Comparison of ENCODE assay signal across 14 mouse cellular contexts in the genomic region with DNA sequence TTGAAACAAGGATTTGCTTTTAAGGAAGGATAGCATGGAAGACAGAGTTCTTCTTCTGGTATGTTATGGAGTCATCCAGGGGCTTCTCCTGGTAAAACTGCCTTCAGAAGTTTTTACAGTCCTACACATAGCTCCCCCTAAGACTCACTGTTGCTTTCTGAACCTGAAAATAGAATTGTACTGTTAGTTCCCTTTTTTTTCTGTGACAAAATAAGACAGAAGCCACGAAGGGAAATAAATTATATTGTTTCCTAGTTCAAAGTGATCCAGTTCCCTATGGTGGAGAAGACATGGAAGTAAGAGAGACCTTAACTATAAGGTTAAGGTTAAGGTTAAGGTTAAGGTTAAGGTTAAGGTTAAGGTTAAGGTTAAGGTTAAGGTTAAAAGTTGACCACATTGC.
"Had no signal": no experiment of that assay in that cellular context is flagged by ENCODE, and none has a peak within 500 bp of the region (broad histone marks: within the 10 kb centered on the region; RNA-seq: fewer than 3 reads in every experiment).

No protein-coding gene starts in this region.

- ATAC-seq: midbrain, embryonic 13.5 days; midbrain, embryonic 15.5 days had no signal

- H3K4me1 ChIP-seq: megakaryocyte, embryonic 14.5 days; midbrain, embryonic 13.5 days; midbrain, embryonic 15.5 days; neural tube, embryonic 12.5 days; stomach, embryonic 15.5 days had no signal

- DNase-seq: lung, adult 18-20 months; lung, embryonic 14.5 days; lung, postnatal 10 days; right cerebral cortex, postnatal 14 days; thymus, adult 2 months; thymus, postnatal 25 days; thymus, postnatal 4 days had no signal

- H3K4me3 ChIP-seq: megakaryocyte, embryonic 14.5 days; midbrain, embryonic 13.5 days; midbrain, embryonic 15.5 days; neural tube, embryonic 12.5 days; stomach, embryonic 15.5 days had no signal

- H3K27ac ChIP-seq: macrophage; midbrain, embryonic 13.5 days; midbrain, embryonic 15.5 days; neural tube, embryonic 12.5 days; stomach, embryonic 15.5 days; stomach, postnatal 0 days had no signal
